13 mouse cellular contexts compared by ENCODE assay signal in the genomic region with DNA sequence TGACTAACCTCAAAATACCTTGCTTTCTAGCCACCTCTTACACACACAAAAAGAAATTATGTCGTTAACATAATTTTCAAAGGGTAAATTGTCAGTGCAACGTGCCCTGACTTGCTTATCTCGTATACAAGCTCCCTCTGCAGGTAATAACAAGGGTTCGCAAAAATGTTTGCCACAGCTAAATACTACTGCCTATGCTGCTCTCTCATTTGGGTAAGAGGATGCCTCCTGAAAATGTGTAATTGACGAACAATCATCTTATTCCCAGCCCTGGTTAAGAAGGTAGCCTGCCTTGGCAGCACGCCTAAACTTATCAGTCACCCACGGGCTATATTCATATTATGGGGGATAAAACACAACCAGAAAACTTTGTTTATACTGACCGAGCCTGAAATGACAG. TPM values are rescaled to one million over a fixed set of nuclear protein-coding genes. Genes with fewer than 3 reads are reported as not detected.
DNase-seq lines count a peak whose midpoint lies in the region; ATAC-seq and TF ChIP-seq lines count a peak whose summit lies in the region.
"Had no signal": no experiment of that assay in that cellular context is flagged by ENCODE, and none has a peak within 500 bp of the region (broad histone marks: within the 10 kb centered on the region; RNA-seq: fewer than 3 reads in every experiment).

No protein-coding gene starts in this region.

- H3K9ac ChIP-seq in embryonic facial prominence, embryonic 13.5 days: no peak overlapping the region
- no peak overlapping the region for H3K9ac ChIP-seq in intestine, postnatal 0 days (ENCODE audit: low read depth, low read length)
- no peak overlapping the region for H3K9ac ChIP-seq in intestine, embryonic 16.5 days (ENCODE audit: low read depth, low read length)
- H3K9ac ChIP-seq: midbrain, embryonic 12.5 days had no signal

- H3K27ac ChIP-seq in embryonic facial prominence, embryonic 13.5 days: no peak overlapping the region
- H3K27ac ChIP-seq in embryonic facial prominence, embryonic 10.5 days (replicated peaks): no peak overlapping the region
- H3K27ac ChIP-seq in intestine, postnatal 0 days (ENCODE audit: low read depth, low read length): no peak overlapping the region
- no peak overlapping the region for H3K27ac ChIP-seq in intestine, embryonic 16.5 days (ENCODE audit: low read length)
- H3K27ac ChIP-seq in cortical plate, adult 2 months (ENCODE audit: insufficient read depth, low read length): no peak overlapping the region
- H3K27ac ChIP-seq in limb, embryonic 10.5 days: no peak overlapping the region
- H3K27ac ChIP-seq: heart, embryonic 10.5 days; midbrain, embryonic 12.5 days had no signal

- H3K9me3 ChIP-seq in embryonic facial prominence, embryonic 13.5 days: no peaks in the 10 kb centered on the region
- no peaks in the 10 kb centered on the region for H3K9me3 ChIP-seq in embryonic facial prominence, embryonic 10.5 days
- no peaks in the 10 kb centered on the region for H3K9me3 ChIP-seq in intestine, postnatal 0 days (ENCODE audit: control insufficient read depth)
- no peaks in the 10 kb centered on the region for H3K9me3 ChIP-seq in intestine, embryonic 16.5 days (ENCODE audit: control insufficient read depth, low read length)
- no peaks in the 10 kb centered on the region for H3K9me3 ChIP-seq in limb, embryonic 10.5 days (replicated peaks)
- H3K9me3 ChIP-seq: heart, embryonic 10.5 days; midbrain, embryonic 12.5 days had no signal

- H3K4me1 ChIP-seq in embryonic facial prominence, embryonic 13.5 days: peaks cover 50% of the 10 kb centered on the region
- H3K4me1 ChIP-seq in embryonic facial prominence, embryonic 10.5 days: peaks cover 52% of the 10 kb centered on the region
- H3K4me1 ChIP-seq in intestine, postnatal 0 days (replicated peaks; ENCODE audit: control insufficient read depth, insufficient read depth, low read length): no peaks in the 10 kb centered on the region
- H3K4me1 ChIP-seq in intestine, embryonic 16.5 days (ENCODE audit: control insufficient read depth, insufficient read depth, low read length): peaks cover 10% of the 10 kb centered on the region
- peaks cover 5% of the 10 kb centered on the region; the same call in 1 of the 2 replicates for H3K4me1 ChIP-seq in cortical plate, adult 2 months (ENCODE audit: control insufficient read depth, insufficient read depth, low read length)
- peaks cover 38% of the 10 kb centered on the region for H3K4me1 ChIP-seq in limb, embryonic 10.5 days

- 42% methylated on average over 8 of the region's 8 CpGs for WGBS in embryonic facial prominence, embryonic 13.5 days
- 64% methylated on average over 8 of the region's 8 CpGs for WGBS in embryonic facial prominence, embryonic 10.5 days
- 51% methylated on average over 8 of the region's 8 CpGs for WGBS in intestine, postnatal 0 days
- WGBS in intestine, embryonic 16.5 days: 56% methylated on average over 8 of the region's 8 CpGs
- 72% methylated on average over 8 of the region's 8 CpGs for WGBS in limb, embryonic 10.5 days

- ATAC-seq in embryonic facial prominence, embryonic 13.5 days (ENCODE audit: insufficient number of reproducible peaks, insufficient read depth, low FRiP score, low TSS enrichment, low read depth): no peak
- ATAC-seq in intestine, postnatal 0 days: no peak
- no peak for ATAC-seq in intestine, embryonic 16.5 days

- peak; percentile 58 for TF ChIP-seq CTCF in intestine, postnatal 0 days (IDR thresholded peaks at IDR 0.05; ENCODE audit: low read depth)
- peak; percentile 34; the same call in 1 of the 2 replicates for TF ChIP-seq CTCF in cortical plate, adult 2 months (IDR thresholded peaks at IDR 0.05; ENCODE audit: extremely low read depth, insufficient read depth, low read length)

- H3K4me3 ChIP-seq in embryonic facial prominence, embryonic 13.5 days: no peak overlapping the region
- H3K4me3 ChIP-seq in embryonic facial prominence, embryonic 10.5 days: no peak overlapping the region
- H3K4me3 ChIP-seq in intestine, postnatal 0 days (ENCODE audit: low read depth, low read length): no peak overlapping the region
- H3K4me3 ChIP-seq in intestine, embryonic 16.5 days (ENCODE audit: low read length): no peak overlapping the region
- H3K4me3 ChIP-seq in cortical plate, adult 2 months (ENCODE audit: insufficient read depth, low read length): no peak overlapping the region; the same call in 1 of the 2 replicates
- H3K4me3 ChIP-seq in limb, embryonic 10.5 days: no peak overlapping the region
- H3K4me3 ChIP-seq: heart, embryonic 10.5 days; midbrain, embryonic 12.5 days had no signal

- H3K36me3 ChIP-seq in embryonic facial prominence, embryonic 13.5 days: no peaks in the 10 kb centered on the region
- H3K36me3 ChIP-seq in embryonic facial prominence, embryonic 10.5 days (replicated peaks): peaks cover 6% of the 10 kb centered on the region
- no peaks in the 10 kb centered on the region for H3K36me3 ChIP-seq in intestine, postnatal 0 days (ENCODE audit: control insufficient read depth, insufficient read depth)
- H3K36me3 ChIP-seq in intestine, embryonic 16.5 days (ENCODE audit: control insufficient read depth, insufficient read depth, low read length): no peaks in the 10 kb centered on the region
- no peaks in the 10 kb centered on the region for H3K36me3 ChIP-seq in limb, embryonic 10.5 days
- H3K36me3 ChIP-seq: heart, embryonic 10.5 days; midbrain, embryonic 12.5 days had no signal

- no peaks in the 10 kb centered on the region for H3K27me3 ChIP-seq in embryonic facial prominence, embryonic 13.5 days
- no peaks in the 10 kb centered on the region for H3K27me3 ChIP-seq in embryonic facial prominence, embryonic 10.5 days (replicated peaks; ENCODE audit: low read depth, poor library complexity, severe bottlenecking)
- no peaks in the 10 kb centered on the region for H3K27me3 ChIP-seq in intestine, postnatal 0 days (replicated peaks; ENCODE audit: control insufficient read depth, insufficient read depth, low read length)
- H3K27me3 ChIP-seq in intestine, embryonic 16.5 days (replicated peaks; ENCODE audit: control insufficient read depth, insufficient read depth, low read length): no peaks in the 10 kb centered on the region
- no peaks in the 10 kb centered on the region for H3K27me3 ChIP-seq in limb, embryonic 10.5 days (ENCODE audit: low read depth, poor library complexity, severe bottlenecking)
- H3K27me3 ChIP-seq: midbrain, embryonic 12.5 days had no signal

- H3K4me2 ChIP-seq in embryonic facial prominence, embryonic 13.5 days: peak overlapping the region; percentile 26
- H3K4me2 ChIP-seq in intestine, postnatal 0 days (replicated peaks; ENCODE audit: low read depth): no peak overlapping the region
- no peak overlapping the region for H3K4me2 ChIP-seq in intestine, embryonic 16.5 days (ENCODE audit: low read depth, low read length)

- no peak for DNase-seq in embryonic facial prominence, embryonic 10.5 days (ENCODE audit: low spot score)
- peak; percentile 29 for DNase-seq in 416B (ENCODE audit: low read depth)
- no peak for DNase-seq in embryo, embryonic 11 days
- DNase-seq in limb, embryonic 10.5 days (ENCODE audit: low spot score): no peak
- DNase-seq: adrenal gland, postnatal 14 days; cerebellum, adult 9-11 months; left cerebral cortex, postnatal 4 days had no signal

- TF ChIP-seq POLR2A in cortical plate, adult 2 months (IDR thresholded peaks at IDR 0.05; ENCODE audit: extremely low read depth, insufficient read depth, low read length): no peak

RNA-seq across cellular contexts. Expression of gene Adgrl2, which starts 11.8 kb away (rescaled TPM):
- polyA plus RNA-seq in embryonic facial prominence, embryonic 13.5 days (2015; fragmentation: Nextera tagmentation; extraction: Ambion mirVana): 123 and 128 TPM in 2 replicates
- polyA plus RNA-seq in embryonic facial prominence, embryonic 10.5 days (2016; fragmentation: Nextera tagmentation; extraction: Ambion mirVana): 74.0 and 77.6 TPM in 2 replicates
- 20.4 and 21.3 TPM in 2 replicates for polyA plus RNA-seq in intestine, postnatal 0 days (2015; fragmentation: Nextera tagmentation; extraction: Ambion mirVana)
- polyA plus RNA-seq in intestine, embryonic 16.5 days (2015; fragmentation: Nextera tagmentation; extraction: Ambion mirVana): 24.4 and 26.8 TPM in 2 replicates
- 86.6 and 90.3 TPM in 2 replicates for polyA plus RNA-seq in cortical plate, adult 2 months (2012; rRNA removed)
- 79.2 and 81.2 TPM in 2 replicates for polyA plus RNA-seq in limb, embryonic 10.5 days (2016; fragmentation: Nextera tagmentation; extraction: Ambion mirVana)
